Mouse (Mus musculus): ENCODE measurements around the gene S100a3.

S100a3 gene

GRCm38 (mm10) chr3:90574691-90575090 is 14.3 kb downstream of the S100a3 start:
- peak; percentile 35 for DNase-seq (ENCODE audit: low spot score)

GRCm38 (mm10) chr3:90575320-90575719 is 14.9 kb downstream of the S100a3 start:
- no peak for DNase-seq (ENCODE audit: low spot score)

- no peak for DNase-seq (ENCODE audit: low spot score)
Measured at GRCm38 (mm10) chr3:90576351-90577001, 16.1 kb downstream of the S100a3 start.

- DNase-seq (ENCODE audit: low spot score): no peak
Measured at GRCm38 (mm10) chr3:90579433-90579832, 19.1 kb downstream of the S100a3 start.

GRCm38 (mm10) chr3:90581141-90581540 is 20.8 kb downstream of the S100a3 start:
- no peak for DNase-seq (ENCODE audit: low spot score)

- no peak for DNase-seq (ENCODE audit: low spot score)
Measured at GRCm38 (mm10) chr3:90582156-90582555, 21.8 kb downstream of the S100a3 start.

- DNase-seq (ENCODE audit: low spot score): no peak
Measured at GRCm38 (mm10) chr3:90582556-90582955, 22.2 kb downstream of the S100a3 start.

GRCm38 (mm10) chr3:90583893-90584292 is 23.5 kb downstream of the S100a3 start:
- DNase-seq (ENCODE audit: low spot score): no peak

GRCm38 (mm10) chr3:90585595-90585994 is 25.2 kb downstream of the S100a3 start:
- DNase-seq (ENCODE audit: low spot score): peak; percentile 76

GRCm38 (mm10) chr3:90586016-90586643 is 25.8 kb downstream of the S100a3 start:
- peak; percentile 14 for DNase-seq (ENCODE audit: low spot score)

GRCm38 (mm10) chr3:90586906-90587305 is 26.5 kb downstream of the S100a3 start:
- peak; percentile 96 for DNase-seq (ENCODE audit: low spot score)

GRCm38 (mm10) chr3:90587361-90588101 is 27.2 kb downstream of the S100a3 start:
- peak; percentile 70 for DNase-seq (ENCODE audit: low spot score)

GRCm38 (mm10) chr3:90589390-90589789 is 29.0 kb downstream of the S100a3 start:
- no peak for DNase-seq (ENCODE audit: low spot score)

GRCm38 (mm10) chr3:90589947-90590346 is 29.6 kb downstream of the S100a3 start, which contains the start of gene S100a2:
Gene S100a2, plus strand, starts transcription at chr3:90590247.
- no peak for DNase-seq (ENCODE audit: low spot score)

- DNase-seq (ENCODE audit: low spot score): no peak
Measured at GRCm38 (mm10) chr3:90594466-90594865, 34.1 kb downstream of the S100a3 start.

GRCm38 (mm10) chr3:90595556-90595955 is 35.2 kb downstream of the S100a3 start:
- DNase-seq (ENCODE audit: low spot score): no peak

GRCm38 (mm10) chr3:90596810-90597209 is 36.4 kb downstream of the S100a3 start:
- peak; percentile 7 for DNase-seq (ENCODE audit: low spot score)

- peak; percentile 10 for DNase-seq (ENCODE audit: low spot score)
Measured at GRCm38 (mm10) chr3:90597736-90598135, 37.4 kb downstream of the S100a3 start.

- DNase-seq (ENCODE audit: low spot score): no peak
Measured at GRCm38 (mm10) chr3:90598212-90598611, 37.8 kb downstream of the S100a3 start.

- DNase-seq (ENCODE audit: low spot score): peak; percentile 27
Measured at GRCm38 (mm10) chr3:90599401-90599800, 39.0 kb downstream of the S100a3 start.

GRCm38 (mm10) chr3:90600036-90600435 is 39.7 kb downstream of the S100a3 start:
- no peak for DNase-seq (ENCODE audit: low spot score)

GRCm38 (mm10) chr3:90600458-90601195 is 40.2 kb downstream of the S100a3 start:
- peak; percentile 70 for DNase-seq (ENCODE audit: low spot score)
